Mouse (Mus musculus) ES-E14 (cell line): Measurements from ENCODE around the gene Nadsyn1. TPM values are rescaled to one million over a fixed set of nuclear protein-coding genes. Genes with fewer than 3 reads are reported as not detected.

Source experiments
- DNase-seq: peaks from one replicate; pipeline ENCODE4 v3.0.0-alpha.2; 2013; ENCODE audit warnings: low read depth, low spot score
- H3K27ac ChIP-seq: 2 replicates; pipeline ENCODE4 v1.5.1; 2012; ENCODE audit warnings: low read depth, mild to moderate bottlenecking, low read length, moderate library complexity, mixed read lengths; ENCODE audit not compliant: poor library complexity, insufficient read depth, severe bottlenecking
- H3K36me3 ChIP-seq: 2 replicates; pipeline ENCODE4 v1.6.1; 2012; ENCODE audit warnings: mild to moderate bottlenecking, low read length, moderate library complexity, mixed read lengths; ENCODE audit not compliant: control insufficient read depth, poor library complexity, insufficient read depth, severe bottlenecking
- H3K4me1 ChIP-seq, 2 experiments: fragments of 150-350 bp in 1 of 2; sonication (generic) in 1 of 2; 2 replicates each; pipeline ENCODE4 v1.6.1; 2012; ENCODE audit warnings: low read length in 2 of 2, mild to moderate bottlenecking in 1 of 2, mixed read lengths in 1 of 2; ENCODE audit not compliant: control insufficient read depth in 2 of 2, insufficient read depth in 2 of 2, poor library complexity in 1 of 2
- H3K4me3 ChIP-seq, 2 experiments: fragments of 150-350 bp in 1 of 2; sonication (generic) in 1 of 2; 2 replicates each; pipeline ENCODE4 v1.5.1; 2012; ENCODE audit warnings: low read length in 2 of 2, low read depth in 1 of 2, mild to moderate bottlenecking in 1 of 2, mixed read lengths in 1 of 2; ENCODE audit not compliant: insufficient read depth in 1 of 2, poor library complexity in 1 of 2, severe bottlenecking in 1 of 2
- H3K9ac ChIP-seq: 2 replicates; pipeline ENCODE4 v1.6.1; 2012; ENCODE audit warnings: low read depth, mild to moderate bottlenecking, low read length, mixed read lengths; ENCODE audit not compliant: poor library complexity, insufficient read depth, severe bottlenecking
- H3K9me3 ChIP-seq: fragments of 150-350 bp; sonication (generic); 2 replicates; pipeline ENCODE4 v1.6.1; 2012; ENCODE audit warnings: low read depth, mild to moderate bottlenecking, low read length; ENCODE audit not compliant: control insufficient read depth, insufficient read depth
- CHD2 ChIP-seq: IDR thresholded peaks from 2 replicates; pipeline ENCODE4 v1.6.1; 2014; ENCODE audit warnings: mild to moderate bottlenecking, low read depth, low read length, inconsistent platforms
- HCFC1 ChIP-seq: IDR thresholded peaks from 2 replicates; pipeline ENCODE4 v1.6.1; 2012; ENCODE audit warnings: low read length, inconsistent platforms, borderline replicate concordance; ENCODE audit not compliant: insufficient read depth
- MAFK ChIP-seq: IDR thresholded peaks from 2 replicates; pipeline ENCODE4 v1.6.1; 2014; ENCODE audit warnings: mild to moderate bottlenecking, low read depth, low read length, inconsistent platforms; ENCODE audit not compliant: insufficient read depth
- ZC3H11A ChIP-seq: IDR thresholded peaks from 2 replicates; pipeline ENCODE4 v1.6.1; 2012; ENCODE audit warnings: low read depth, mild to moderate bottlenecking, inconsistent platforms, low read length, borderline replicate concordance
- ZNF384 ChIP-seq: IDR thresholded peaks from 2 replicates; pipeline ENCODE4 v1.6.1; 2012; ENCODE audit warnings: low read depth, low read length, inconsistent platforms
- in situ Hi-C, 2 experiments: fragments of 600-800 bp; cut with MboI; formaldehyde crosslinking; loops; one replicate each; pipeline ENCODE4 v1.15.1; 2025; ENCODE audit warnings: low sequenced_read_pairs in 2 of 2, inconsistent platforms in 1 of 2; ENCODE audit not compliant: unreplicated experiment in 2 of 2
- total RNA-seq: library from RNA; depleted of rRNA; stranded (reverse); fragments of 300-350 nt; gene quantifications from 2 replicates; pipeline ENCODE4 v1.2.3, GENCODE M21; 2012

Nadsyn1 gene
- total RNA-seq, 1 experiment: 4.9 TPM

DNA sequence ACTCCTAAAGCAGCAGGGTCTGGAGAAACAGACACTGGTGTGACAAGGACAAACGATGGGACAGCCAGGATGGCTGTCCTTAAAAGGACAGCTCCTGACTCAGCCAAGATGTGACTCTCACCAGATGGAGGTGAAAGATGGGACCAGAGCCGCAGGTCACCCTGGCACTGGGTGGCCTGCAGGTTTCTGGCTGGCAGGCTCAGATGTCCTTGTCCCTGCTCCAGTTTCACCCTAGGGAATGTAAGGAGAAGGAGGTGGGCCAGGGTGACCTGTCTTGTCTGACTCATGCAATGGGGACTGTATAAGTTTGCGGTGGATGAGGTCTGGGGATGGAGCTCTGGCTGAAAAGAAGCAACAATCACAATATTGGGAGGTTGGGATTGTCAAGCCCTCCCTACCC is 70.0 kb downstream of the Nadsyn1 start:
- H3K4me1 ChIP-seq: peaks cover 0 to 6% of the 10 kb centered on the region in 2 experiments; a peak in 2 of 4 replicates
- in situ Hi-C loops: loop anchor here in 1 of 2 experiments (5.0 to 10.0 kb wide), 2 partner anchors 45 to 138 kb away; no protein-coding TSS in a partner anchor
- no peak for DNase-seq
- TF ChIP-seq ZNF384: no peak
- TF ChIP-seq CHD2: no peak
- H3K36me3 ChIP-seq: no peaks in the 10 kb centered on the region
- H3K9me3 ChIP-seq: no peaks in the 10 kb centered on the region
- no peak overlapping the region for H3K27ac ChIP-seq
- H3K9ac ChIP-seq: no peak overlapping the region
- H3K4me3 ChIP-seq: no peak overlapping the region

GRCm38 (mm10) chr7:143752056-143752455 is 70.6 kb downstream of the Nadsyn1 start:
- Histone ChIP-seq H3K9me3 (no peaks in the 10 kb centered on the region), H3K9ac (no peak overlapping the region), H3K36me3 (no peaks in the 10 kb centered on the region), H3K4me3 (no peak overlapping the region), H3K4me1 (peaks cover 0 to 3% of the 10 kb centered on the region in 2 experiments; a peak in 2 of 4 replicates), H3K27ac (no peak overlapping the region)
- in situ Hi-C loops: loop anchor here in 1 of 2 experiments (5.0 to 10.0 kb wide), 2 partner anchors 45 to 137 kb away; no protein-coding TSS in a partner anchor
- no peak for DNase-seq
- TF ChIP-seq ZC3H11A (no peak), HCFC1 (no peak), ZNF384 (no peak), MAFK (no peak), CHD2 (no peak)

DNA sequence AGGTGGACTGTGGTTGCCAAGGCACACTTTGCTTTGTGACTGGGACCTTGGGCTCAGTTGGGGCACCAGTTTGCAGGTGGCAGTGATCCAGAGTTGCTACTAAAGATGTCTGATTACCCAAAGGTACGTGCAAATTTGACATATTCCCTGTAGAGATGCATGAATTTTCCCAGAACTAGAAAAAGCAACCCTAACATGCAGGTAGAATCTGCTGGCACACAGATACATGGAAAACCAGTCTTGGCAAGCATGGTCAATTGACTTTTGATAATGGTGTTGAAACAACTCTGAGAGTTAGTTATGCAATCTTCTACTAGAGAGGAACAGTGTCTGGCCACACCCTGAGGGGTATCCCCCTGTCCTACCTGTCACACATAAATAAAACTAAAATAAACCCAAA is 71.3 kb downstream of the Nadsyn1 start:
- no peak overlapping the region for H3K4me3 ChIP-seq
- no peaks in the 10 kb centered on the region for H3K9me3 ChIP-seq
- TF ChIP-seq CHD2 (no peak), ZNF384 (no peak), HCFC1 (no peak), MAFK (no peak), ZC3H11A (no peak)
- H3K9ac ChIP-seq: no peak overlapping the region
- no peak for DNase-seq
- H3K4me1 ChIP-seq: no peaks in the 10 kb centered on the region
- in situ Hi-C loops: loop anchor here in 1 of 2 experiments (5.0 to 10.0 kb wide), 2 partner anchors 44 to 137 kb away; no protein-coding TSS in a partner anchor
- no peaks in the 10 kb centered on the region for H3K36me3 ChIP-seq
- H3K27ac ChIP-seq: no peak overlapping the region

DNA sequence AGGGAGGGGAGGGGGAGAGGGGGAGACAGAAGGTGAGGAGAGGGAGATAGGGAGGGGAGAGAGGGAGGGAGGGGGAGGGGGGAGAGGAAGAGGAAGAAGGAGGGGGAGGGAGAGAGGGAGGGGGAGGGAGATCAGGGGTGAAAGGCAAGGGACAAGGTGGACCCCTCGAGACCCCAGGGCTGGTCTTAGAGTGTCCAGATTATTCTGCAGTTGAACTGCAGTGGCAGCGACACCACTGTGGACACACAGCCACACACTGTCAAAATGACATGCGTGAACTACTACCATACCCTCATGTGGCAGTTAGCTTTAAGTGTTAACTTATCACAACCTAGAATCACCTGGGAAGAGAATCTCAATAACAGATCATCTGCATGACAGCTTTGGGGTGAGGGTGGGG is 73.6 kb downstream of the Nadsyn1 start:
- Histone ChIP-seq H3K4me1 (no peaks in the 10 kb centered on the region), H3K9ac (no peak overlapping the region), H3K4me3 (no peak overlapping the region), H3K36me3 (no peaks in the 10 kb centered on the region), H3K9me3 (no peaks in the 10 kb centered on the region), H3K27ac (no peak overlapping the region)
- in situ Hi-C loops: no loop called here
- no peak for DNase-seq
- no peak for TF ChIP-seq HCFC1
- no peak for TF ChIP-seq ZC3H11A
- no peak for TF ChIP-seq ZNF384
- no peak for TF ChIP-seq CHD2
- no peak for TF ChIP-seq MAFK
